Mouse (Mus musculus) megakaryocyte, embryonic 14.5 days (primary cell): ENCODE results near the gene Tctn1.

Experiments used
- FLI1 ChIP-seq: IDR thresholded peaks from 2 replicates; pipeline ENCODE4 v1.6.1; 2012; ENCODE audit warnings: low read length, inconsistent platforms, mixed read lengths
- GATA1 ChIP-seq: IDR thresholded peaks from 3 replicates; pipeline ENCODE4 v1.6.1; 2012; ENCODE audit warnings: mixed read lengths, low read length, inconsistent platforms, borderline replicate concordance

- TF ChIP-seq GATA1 (no peak), FLI1 (no peak)
These were observed 63.4 kb downstream of the Tctn1 start for GRCm38 (mm10) chr5:122200872-122201271.
